8 mouse cellular contexts compared by ENCODE assay signal in the genomic region with DNA sequence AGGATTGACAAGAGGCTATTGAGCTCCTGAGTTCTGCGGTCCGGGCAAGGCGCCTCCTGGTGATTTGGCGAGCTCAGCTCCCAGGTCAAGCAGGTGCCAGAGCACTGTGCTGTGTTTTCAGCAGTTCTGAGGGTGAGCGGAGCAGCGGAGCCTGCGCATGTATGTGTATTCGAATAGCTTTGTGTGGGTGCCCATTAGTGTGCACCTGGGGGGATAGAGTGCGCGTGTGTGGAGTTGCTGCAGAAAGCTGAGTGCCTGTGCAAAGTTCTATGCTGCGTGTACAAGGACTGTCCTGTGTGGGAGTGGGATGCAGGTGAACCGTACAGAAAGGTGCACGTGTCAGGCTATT. TPM values are rescaled to one million over a fixed set of nuclear protein-coding genes. Genes with fewer than 3 reads are reported as not detected.
DNase-seq lines count a peak whose midpoint lies in the region; ATAC-seq and TF ChIP-seq lines count a peak whose summit lies in the region.

A gene (plus strand): TSS at position 73 of the 349 bp plus-strand sequence.

- DNase-seq in kidney, adult 2 months = no peak
- no peak for DNase-seq in kidney, adult 11 months
- no peak for DNase-seq in Patski (ENCODE audit: low read depth, low spot score)
- no peak for DNase-seq in forebrain, postnatal 0 days
- no peak for DNase-seq in midbrain, embryonic 11.5 days (ENCODE audit: low spot score, missing footprints)
- DNase-seq in adrenal gland, adult 2 months = no peak
- DNase-seq in urinary bladder, postnatal 4 days (ENCODE audit: low spot score in 2 of 2) = no peak
- DNase-seq in kidney, postnatal 25 days = no peak

- H3K4me1 ChIP-seq in kidney, adult 2 months (ENCODE audit: control insufficient read depth, insufficient read depth, low read length) = no peaks in the 10 kb centered on the region
- no peaks in the 10 kb centered on the region for H3K4me1 ChIP-seq in forebrain, postnatal 0 days (ENCODE audit: insufficient read depth)
- H3K4me1 ChIP-seq in midbrain, embryonic 11.5 days (ENCODE audit: control insufficient read depth, insufficient read depth, low read length) = peaks cover 15% of the 10 kb centered on the region

- H3K27me3 ChIP-seq in kidney, adult 2 months (replicated peaks; ENCODE audit: control insufficient read depth, insufficient read depth, low read length) = no peaks in the 10 kb centered on the region; the same call in 1 of the 2 replicates
- peaks cover 9% of the 10 kb centered on the region for H3K27me3 ChIP-seq in Patski
- H3K27me3 ChIP-seq in forebrain, postnatal 0 days (ENCODE audit: insufficient read depth, low read length) = peaks cover 8% of the 10 kb centered on the region; the same call in 1 of the 2 replicates
- H3K27me3 ChIP-seq in midbrain, embryonic 11.5 days (ENCODE audit: control insufficient read depth, insufficient read depth, low read length) = peaks cover 8% of the 10 kb centered on the region; the same call in 1 of the 2 replicates

- CTCF ChIA-PET in Patski (lab: Charles Lee) = interaction anchor here (1.2 kb wide), 1 partner anchor 106 kb away, joined by 5 read pairs; no protein-coding TSS in a partner anchor

- no peak within 1 kb of the TSS for H3K27ac ChIP-seq in kidney, adult 2 months (ENCODE audit: insufficient read depth, low read depth, low read length)
- H3K27ac ChIP-seq in forebrain, postnatal 0 days (ENCODE audit: low read depth, low read length) = no peak within 1 kb of the TSS
- no peak within 1 kb of the TSS for H3K27ac ChIP-seq in midbrain, embryonic 11.5 days (ENCODE audit: low read depth, low read length)

- H3K4me2 ChIP-seq in forebrain, postnatal 0 days (ENCODE audit: low read depth) = peak within 1 kb of the TSS; percentile 60
- peak within 1 kb of the TSS; percentile 59 for H3K4me2 ChIP-seq in midbrain, embryonic 11.5 days

- H3K36me3 ChIP-seq in kidney, adult 2 months (ENCODE audit: control insufficient read depth, insufficient read depth, low read length) = no peaks in the 10 kb centered on the region
- H3K36me3 ChIP-seq in forebrain, postnatal 0 days (ENCODE audit: insufficient read depth) = no peaks in the 10 kb centered on the region
- no peaks in the 10 kb centered on the region for H3K36me3 ChIP-seq in midbrain, embryonic 11.5 days (ENCODE audit: control insufficient read depth, insufficient read depth, low read length)

- TF ChIP-seq POLR2A in kidney, adult 2 months (IDR thresholded peaks at IDR 0.05; ENCODE audit: low read depth, low read length) = no peak

- POLR2A ChIA-PET in Patski (lab: Charles Lee) = no interaction called here

- peak; percentile 2 for ATAC-seq in Patski
- ATAC-seq in forebrain, postnatal 0 days = peak; percentile 10; the same call in 1 of the 2 replicates
- ATAC-seq in midbrain, embryonic 11.5 days (ENCODE audit: low FRiP score) = no peak; the same call in 1 of the 2 replicates

- 13% methylated on average over 13 of the region's 13 CpGs for WGBS in kidney, adult 2 months
- 11% methylated on average over 13 of the region's 13 CpGs for WGBS in forebrain, postnatal 0 days
- 18% methylated on average over 13 of the region's 13 CpGs for WGBS in midbrain, embryonic 11.5 days

- no peaks in the 10 kb centered on the region for H3K9me3 ChIP-seq in forebrain, postnatal 0 days (ENCODE audit: low read length)
- no peaks in the 10 kb centered on the region for H3K9me3 ChIP-seq in midbrain, embryonic 11.5 days (ENCODE audit: control insufficient read depth, low read length)

- no peak for TF ChIP-seq CTCF in kidney, adult 2 months (conservative IDR thresholded peaks at IDR 0.05; ENCODE audit: insufficient read depth, insufficient read length, low read depth, low read length)
- no peak for TF ChIP-seq CTCF in Patski (IDR thresholded peaks at IDR 0.05)
- TF ChIP-seq CTCF in forebrain, postnatal 0 days (IDR thresholded peaks at IDR 0.05; ENCODE audit: low read depth) = no peak

- in situ Hi-C loops in Patski (cut with MboI; ENCODE audit: low pct_unique_long_range_greater_than_20kb) = loop anchor here (10.0 to 25.0 kb wide), 2 partner anchors 92 to 460 kb away; a partner anchor contains a TSS

- peak within 1 kb of the TSS; percentile 10; the same call in 1 of the 2 replicates for H3K9ac ChIP-seq in forebrain, postnatal 0 days
- H3K9ac ChIP-seq in midbrain, embryonic 11.5 days (ENCODE audit: low read length) = peak within 1 kb of the TSS; percentile 21; the same call in 1 of the 2 replicates

- peak within 1 kb of the TSS; percentile 42 for H3K4me3 ChIP-seq in kidney, adult 2 months (ENCODE audit: insufficient read depth, low read depth, low read length)
- H3K4me3 ChIP-seq in forebrain, postnatal 0 days (ENCODE audit: low read depth, low read length) = peak within 1 kb of the TSS; percentile 36
- peak within 1 kb of the TSS; percentile 34 for H3K4me3 ChIP-seq in midbrain, embryonic 11.5 days (ENCODE audit: low read depth, low read length)

RNA-seq across cellular contexts. Expression of the gene that starts here (rescaled TPM):
- 0.07 and 0.34 TPM in 2 replicates for polyA plus RNA-seq in kidney, adult 2 months (2012; rRNA removed)
- not detected for polyA plus RNA-seq in Patski (2021)
- total RNA-seq in forebrain, postnatal 0 days (2014; rRNA removed) = 0.15 and 0.48 TPM in 2 replicates
- polyA plus RNA-seq in forebrain, postnatal 0 days (2015; fragmentation: Nextera tagmentation; extraction: Ambion mirVana) = 0.05 and 0.08 TPM in 2 replicates
- 0.23 and 0.25 TPM in 2 replicates for polyA plus RNA-seq in midbrain, embryonic 11.5 days (2014; fragmentation: Nextera tagmentation; extraction: Ambion mirVana)
- under 1 TPM in 1 of 2 experiments, not detected in 1; 0.07 TPM for total RNA-seq in adrenal gland, adult 2 months (2021)
- 0.13 and 0.15 TPM in 2 replicates for polyA plus RNA-seq in adrenal gland, adult 2 months (2012; rRNA removed)

Comparison
In these comparisons a context has a peak if more than half of its experiments do, and no peak if none do; other contexts are left out.
1. Peak in ATAC-seq in Patski; RNA of the gene not detected or under 1 TPM.
2. Peak in ATAC-seq, H3K4me3 ChIP-seq, H3K9ac ChIP-seq and H3K4me2 ChIP-seq in forebrain, postnatal 0 days; RNA of the gene not detected or under 1 TPM.